Mouse (Mus musculus): Measurements from ENCODE around the gene Triobp. TPM values are rescaled to one million over a fixed set of nuclear protein-coding genes. Genes with fewer than 3 reads are reported as not detected.
A peak's percentile ranks its signal among the peaks of the same experiment; 100 is the strongest.

Gene Triobp
- polyA plus RNA-seq, 1 experiment from 2014 or later = 22.4 TPM

- peak overlapping the region; percentile 63 for H3K9ac ChIP-seq (ENCODE audit: low read length)
- DNase-seq (ENCODE audit: low spot score) = no peak
- no peaks in the 10 kb centered on the region for H3K9me3 ChIP-seq (ENCODE audit: control insufficient read depth, low read length)
- H3K27me3 ChIP-seq (ENCODE audit: control insufficient read depth, insufficient read depth, low read length) = no peaks in the 10 kb centered on the region
- TF ChIP-seq CTCF (IDR thresholded peaks at IDR 0.05; ENCODE audit: low read depth) (no peak), EP300 (optimal IDR thresholded peaks at IDR 0.05) (no peak)
- ATAC-seq (ENCODE audit: low FRiP score, low TSS enrichment) = peak; percentile 67
- H3K36me3 ChIP-seq (ENCODE audit: control insufficient read depth, insufficient read depth, low read length) = peaks cover 19% of the 10 kb centered on the region
- 0 out of 2 replicates have a peak, but pooled peaks cover 2% of the 10 kb centered on the region for H3K4me1 ChIP-seq (replicated peaks; ENCODE audit: control insufficient read depth, insufficient read depth)
- H3K4me3 ChIP-seq (ENCODE audit: low read depth, low read length) = peak overlapping the region; percentile 52
- peak overlapping the region; percentile 25 for H3K27ac ChIP-seq (replicated peaks)
- H3K4me2 ChIP-seq (replicated peaks; ENCODE audit: low read depth) = peak overlapping the region; percentile 94
- WGBS = under 1% methylated on average over 69 of the region's 87 CpGs
Measured at GRCm38 (mm10) chr15:78914091-78914822, 33.3 kb upstream of the Triobp start.

- Histone ChIP-seq H3K27ac (replicated peaks) (no peak overlapping the region), H3K4me3 (ENCODE audit: low read depth, low read length) (peak overlapping the region; percentile 52), H3K27me3 (ENCODE audit: control insufficient read depth, insufficient read depth, low read length) (no peaks in the 10 kb centered on the region), H3K9me3 (ENCODE audit: control insufficient read depth, low read length) (no peaks in the 10 kb centered on the region), H3K4me1 (replicated peaks; ENCODE audit: control insufficient read depth, insufficient read depth) (0 out of 2 replicates have a peak, but pooled peaks cover 2% of the 10 kb centered on the region), H3K36me3 (ENCODE audit: control insufficient read depth, insufficient read depth, low read length) (peaks cover 15% of the 10 kb centered on the region), H3K4me2 (replicated peaks; ENCODE audit: low read depth) (peak overlapping the region; percentile 94), H3K9ac (ENCODE audit: low read length) (peak overlapping the region; percentile 63; the same call in 1 of the 2 replicates)
- no peak for DNase-seq (ENCODE audit: low spot score)
- whole genome bisulfite sequencing = 49% methylated on average over 8 of the region's 8 CpGs
- ATAC-seq (ENCODE audit: low FRiP score, low TSS enrichment) = no peak
- no peak for TF ChIP-seq EP300 (optimal IDR thresholded peaks at IDR 0.05)
- no peak for TF ChIP-seq CTCF (IDR thresholded peaks at IDR 0.05; ENCODE audit: low read depth)
Measured at GRCm38 (mm10) chr15:78914823-78915659, 32.5 kb upstream of the Triobp start.

GRCm38 (mm10) chr15:78915660-78916017, 31.9 kb upstream of the Triobp start:
- 5% methylated on average over 8 of the region's 8 CpGs for WGBS

DNA sequence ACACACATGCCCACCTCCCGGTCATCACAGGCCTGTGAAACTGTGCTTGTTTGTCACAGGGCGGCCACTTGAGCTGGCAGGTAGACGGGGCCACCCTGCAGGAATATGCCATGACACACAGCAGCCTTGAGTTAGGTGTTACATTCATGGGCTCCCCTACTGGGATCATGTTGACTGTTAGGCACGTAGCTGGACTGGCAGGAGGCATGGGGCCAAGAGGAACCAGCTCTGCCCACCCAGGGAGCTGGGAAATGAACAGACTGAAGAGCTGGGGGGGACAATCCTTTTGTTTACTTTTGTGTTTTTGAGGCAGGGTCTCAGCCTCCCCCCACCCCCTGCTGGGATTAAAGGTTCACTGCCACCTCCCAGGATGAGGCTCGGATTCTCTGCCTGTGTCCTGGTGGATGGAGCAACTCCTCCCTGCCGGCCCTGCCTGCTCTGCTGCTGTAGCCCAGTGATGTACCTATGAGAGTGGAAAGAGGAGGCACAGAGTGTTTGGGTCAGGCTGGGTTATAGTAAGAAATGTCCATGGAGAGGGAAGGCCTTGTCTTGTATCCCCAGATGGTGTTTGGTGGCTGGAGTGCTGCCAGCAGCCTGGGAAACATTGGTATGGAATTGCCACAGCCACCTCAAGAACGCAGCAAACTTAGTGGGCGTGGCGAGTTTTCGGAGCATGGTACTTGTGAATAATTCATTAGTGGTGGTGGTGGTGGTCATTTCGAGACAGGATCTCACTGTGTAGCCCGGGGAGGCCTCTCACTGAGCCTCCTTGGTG, 31.3 kb upstream of the Triobp start:
- TF ChIP-seq EP300 (optimal IDR thresholded peaks at IDR 0.05) (no peak), CTCF (IDR thresholded peaks at IDR 0.05; ENCODE audit: low read depth) (no peak)
- WGBS = 65% methylated on average over 12 of the region's 12 CpGs
- H3K9ac ChIP-seq (ENCODE audit: low read length) = no peak overlapping the region
- ATAC-seq (ENCODE audit: low FRiP score, low TSS enrichment) (no peak), DNase-seq (ENCODE audit: low spot score) (no peak)
- H3K4me3 ChIP-seq (ENCODE audit: low read depth, low read length) = no peak overlapping the region
- H3K9me3 ChIP-seq (ENCODE audit: control insufficient read depth, low read length) = no peaks in the 10 kb centered on the region
- no peaks in the 10 kb centered on the region for H3K27me3 ChIP-seq (ENCODE audit: control insufficient read depth, insufficient read depth, low read length)
- H3K36me3 ChIP-seq (ENCODE audit: control insufficient read depth, insufficient read depth, low read length) = peaks cover 5% of the 10 kb centered on the region; the same call in 1 of the 2 replicates
- no peak overlapping the region for H3K27ac ChIP-seq (replicated peaks)
- peak overlapping the region; percentile 27; the same call in 1 of the 2 replicates for H3K4me2 ChIP-seq (replicated peaks; ENCODE audit: low read depth)
- 0 out of 2 replicates have a peak, but pooled peaks cover 2% of the 10 kb centered on the region for H3K4me1 ChIP-seq (replicated peaks; ENCODE audit: control insufficient read depth, insufficient read depth)

More at GRCm38 (mm10) chr15:78915660-78916017, 31.9 kb upstream of the Triobp start:
- ATAC-seq (ENCODE audit: low FRiP score, low TSS enrichment) (peak; percentile 38; the same call in 1 of the 2 replicates), DNase-seq (ENCODE audit: low spot score) (peak; percentile 61)
- Histone ChIP-seq H3K27me3 (ENCODE audit: control insufficient read depth, insufficient read depth, low read length) (no peaks in the 10 kb centered on the region), H3K4me1 (replicated peaks; ENCODE audit: control insufficient read depth, insufficient read depth) (0 out of 2 replicates have a peak, but pooled peaks cover 2% of the 10 kb centered on the region), H3K27ac (replicated peaks) (no peak overlapping the region), H3K9me3 (ENCODE audit: control insufficient read depth, low read length) (no peaks in the 10 kb centered on the region), H3K4me2 (replicated peaks; ENCODE audit: low read depth) (peak overlapping the region; percentile 27; the same call in 1 of the 2 replicates), H3K36me3 (ENCODE audit: control insufficient read depth, insufficient read depth, low read length) (peaks cover 10% of the 10 kb centered on the region), H3K4me3 (ENCODE audit: low read depth, low read length) (no peak overlapping the region), H3K9ac (ENCODE audit: low read length) (no peak overlapping the region)
- TF ChIP-seq CTCF (IDR thresholded peaks at IDR 0.05; ENCODE audit: low read depth) (peak; percentile 97), EP300 (optimal IDR thresholded peaks at IDR 0.05) (no peak)

- no peaks in the 10 kb centered on the region for H3K36me3 ChIP-seq (ENCODE audit: control insufficient read depth, insufficient read depth, low read length)
- H3K27me3 ChIP-seq (ENCODE audit: control insufficient read depth, insufficient read depth, low read length) = no peaks in the 10 kb centered on the region
- H3K27ac ChIP-seq (replicated peaks) = no peak overlapping the region
- DNase-seq (ENCODE audit: low spot score) = no peak
- H3K4me2 ChIP-seq (replicated peaks; ENCODE audit: low read depth) = no peak overlapping the region
- H3K9ac ChIP-seq (ENCODE audit: low read length) = no peak overlapping the region
- WGBS = 90% methylated on average over 23 of the region's 23 CpGs
- H3K4me1 ChIP-seq (replicated peaks; ENCODE audit: control insufficient read depth, insufficient read depth) = 0 out of 2 replicates have a peak, but pooled peaks cover 2% of the 10 kb centered on the region
- ATAC-seq (ENCODE audit: low FRiP score, low TSS enrichment) = no peak
- TF ChIP-seq EP300 (optimal IDR thresholded peaks at IDR 0.05) (no peak), CTCF (IDR thresholded peaks at IDR 0.05; ENCODE audit: low read depth) (no peak)
- no peaks in the 10 kb centered on the region for H3K9me3 ChIP-seq (ENCODE audit: control insufficient read depth, low read length)
- H3K4me3 ChIP-seq (ENCODE audit: low read depth, low read length) = no peak overlapping the region
Measured at GRCm38 (mm10) chr15:78918126-78918525, 29.4 kb upstream of the Triobp start.
